Mouse (Mus musculus) stomach, postnatal 0 days (tissue): ENCODE measurements around the gene Lrmda.

Experiments
- CTCF ChIP-seq: IDR thresholded peaks from 2 replicates; pipeline ENCODE4 v1.5.1; 2016; ENCODE audit warnings: antibody characterized with exemption, low read depth, mild to moderate bottlenecking, moderate library complexity
- EP300 ChIP-seq: optimal IDR thresholded peaks from 2 replicates; pipeline ENCODE3; 2016; ENCODE audit warnings: antibody characterized with exemption

GRCm38 (mm10) chr14:22589503-22590215 lies 570.1 kb downstream of the Lrmda start:
- TF ChIP-seq CTCF (no peak), EP300 (no peak)
